Mouse (Mus musculus) spleen, adult 2 months (tissue): ENCODE data around the gene Bace2.

ENCODE experiments used
- CTCF ChIP-seq: fragments of 200-500 bp; IDR thresholded peaks from 2 replicates; pipeline ENCODE4 v1.5.1; 2011; ENCODE audit warnings: mild to moderate bottlenecking, inconsistent platforms; ENCODE audit not compliant: insufficient read depth, insufficient read length, insufficient replicate concordance; ENCODE audit errors: extremely low read depth
- POLR2A ChIP-seq: fragments of 200-500 bp; IDR thresholded peaks from 2 replicates; pipeline ENCODE4 v1.6.1; 2011; ENCODE audit warnings: low read depth, low read length, inconsistent platforms

DNA sequence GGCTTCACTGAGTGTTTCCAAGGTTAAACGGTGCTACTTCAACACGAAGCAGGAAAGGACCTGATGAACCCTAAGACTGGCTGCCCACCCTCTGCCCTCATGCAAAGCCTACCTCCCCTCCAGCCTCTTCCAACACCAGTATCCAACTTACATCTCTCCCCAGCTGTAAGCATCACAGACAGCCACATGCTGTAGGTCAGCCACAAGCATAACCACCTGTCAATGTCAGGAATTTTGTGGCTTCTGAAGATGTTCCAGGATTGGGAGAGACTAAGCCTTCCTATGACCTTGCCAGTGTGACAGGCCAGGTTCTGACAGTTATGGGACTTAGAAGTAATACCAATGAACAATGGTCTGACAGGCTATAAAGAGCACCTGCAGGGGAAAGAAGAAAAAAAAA, 27.9 kb upstream of the Bace2 start:
- TF ChIP-seq CTCF (no peak), POLR2A (no peak)
